Mouse (Mus musculus): ENCODE measurements at regions not wholly inside any gene's neighbourhood (a gene's known extent, or its start where the extent isn't known, plus 50 kb on each side); places are given as distances from the start of the nearest gene placed in this dataset.

DNA sequence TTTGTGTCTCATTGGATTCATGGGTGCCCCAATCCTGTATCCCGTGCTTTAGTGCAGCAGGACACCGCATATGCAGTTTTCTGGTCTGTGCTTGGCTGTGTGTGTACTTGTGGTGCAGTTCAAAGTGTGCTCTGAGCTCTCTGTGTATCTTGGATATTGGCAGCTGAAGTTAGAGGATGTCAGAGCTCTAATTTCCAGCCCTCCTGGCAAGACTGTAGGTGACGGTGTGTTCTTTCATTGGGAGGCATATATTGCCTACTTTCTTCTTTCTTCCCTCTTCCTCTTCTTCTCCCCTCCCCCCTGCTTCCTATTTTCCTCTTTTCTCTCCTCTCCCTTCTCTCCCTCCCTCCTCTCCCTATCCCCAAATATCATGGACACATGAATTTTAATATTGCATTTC, 92.0 kb upstream of the Eepd1 start:
- TF ChIP-seq ZC3H11A (IDR thresholded peaks at IDR 0.05; ENCODE audit: borderline replicate concordance, low read depth, low read length): no peak
- no peak for TF ChIP-seq MAFK (IDR thresholded peaks at IDR 0.05; ENCODE audit: insufficient read depth, low read depth, low read length)
- no peak for TF ChIP-seq ZNF384 (IDR thresholded peaks at IDR 0.05; ENCODE audit: low read depth, low read length)
- no peak for TF ChIP-seq HCFC1 (IDR thresholded peaks at IDR 0.05; ENCODE audit: borderline replicate concordance, insufficient read depth, low read length)
